Mouse (Mus musculus) bone marrow, adult 2 months (tissue): ENCODE data around the gene Slc16a12.

Experiments
- CTCF ChIP-seq: fragments of 200-500 bp; IDR thresholded peaks from 2 replicates; pipeline ENCODE4 v1.5.1; 2011; ENCODE audit warnings: low read length, control low read depth; ENCODE audit not compliant: control insufficient read depth, insufficient read depth
- POLR2A ChIP-seq: fragments of 200-500 bp; IDR thresholded peaks from 2 replicates; pipeline ENCODE4 v1.6.1; 2011; ENCODE audit warnings: low read depth, mild to moderate bottlenecking, control low read depth, low read length, borderline replicate concordance; ENCODE audit not compliant: control insufficient read depth

DNA sequence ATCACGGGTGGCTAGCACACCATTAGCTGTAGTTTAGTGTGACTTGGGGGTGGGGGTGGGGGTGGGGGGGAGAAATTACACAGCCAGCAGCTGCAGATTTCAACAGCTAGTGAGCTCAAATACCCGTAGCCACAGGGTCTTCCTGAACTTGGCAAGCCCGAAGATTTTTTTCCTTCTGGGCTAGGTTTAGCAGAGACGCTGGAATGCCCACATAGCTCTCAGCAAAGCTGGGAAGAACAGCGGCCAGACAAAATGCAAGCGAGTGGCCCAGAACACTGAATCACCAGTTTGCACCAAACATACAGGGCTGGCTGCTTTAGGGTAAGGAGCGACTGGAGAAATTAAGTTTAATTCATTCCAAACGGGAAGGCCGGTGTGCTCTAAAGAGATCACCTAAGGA, 888 bp downstream of the Slc16a12 start:
- TF ChIP-seq CTCF, result no peak
- no peak for TF ChIP-seq POLR2A
